In genomic region chr16:16527267-16527666, GRCm38 (mm10) we compare ENCODE assay signal across 8 mouse cellular contexts.
DNase-seq lines count a peak whose midpoint lies in the region; ATAC-seq and TF ChIP-seq lines count a peak whose summit lies in the region.

No protein-coding gene starts in this region.

- H3K9ac ChIP-seq in heart, embryonic 16.5 days (ENCODE audit: low read length), result peak overlapping the region; percentile 68
- no peak overlapping the region; the same call in 1 of the 2 replicates for H3K9ac ChIP-seq in stomach, postnatal 0 days (ENCODE audit: low read length)

- H3K27me3 ChIP-seq in heart, embryonic 16.5 days (ENCODE audit: control insufficient read depth, insufficient read depth, low read length), result no peaks in the 10 kb centered on the region
- no peaks in the 10 kb centered on the region for H3K27me3 ChIP-seq in stomach, postnatal 0 days (ENCODE audit: control insufficient read depth, insufficient read depth, low read length)

- peak overlapping the region; percentile 61 for H3K4me2 ChIP-seq in heart, embryonic 16.5 days (ENCODE audit: low read depth, low read length)
- H3K4me2 ChIP-seq in stomach, postnatal 0 days (replicated peaks; ENCODE audit: low read depth), result peak overlapping the region; percentile 46

- WGBS in heart, embryonic 16.5 days, result 28% methylated on average over 8 of the region's 8 CpGs
- whole genome bisulfite sequencing in stomach, postnatal 0 days, result 18% methylated on average over 8 of the region's 8 CpGs

- H3K4me3 ChIP-seq in heart, embryonic 16.5 days (ENCODE audit: low read length), result peak overlapping the region; percentile 50
- 0 out of 2 replicates have a peak overlapping the region, but pooled peaks have one; percentile 8 for H3K4me3 ChIP-seq in stomach, postnatal 0 days (ENCODE audit: low read depth, low read length)

- H3K27ac ChIP-seq in heart, embryonic 16.5 days (ENCODE audit: low read length), result peak overlapping the region; percentile 69
- H3K27ac ChIP-seq in stomach, postnatal 0 days (replicated peaks), result peak overlapping the region; percentile 67; the same call in 1 of the 2 replicates

- TF ChIP-seq EP300 in stomach, postnatal 0 days (optimal IDR thresholded peaks at IDR 0.05), result no peak

- H3K9me3 ChIP-seq in heart, embryonic 16.5 days (replicated peaks; ENCODE audit: control insufficient read depth, low read length), result no peaks in the 10 kb centered on the region
- no peaks in the 10 kb centered on the region for H3K9me3 ChIP-seq in stomach, postnatal 0 days (ENCODE audit: control insufficient read depth, low read length)

- H3K4me1 ChIP-seq in heart, embryonic 16.5 days (ENCODE audit: control insufficient read depth, insufficient read depth, low read length), result peaks cover 25% of the 10 kb centered on the region
- H3K4me1 ChIP-seq in stomach, postnatal 0 days (replicated peaks; ENCODE audit: control insufficient read depth, insufficient read depth), result 0 out of 2 replicates have a peak, but pooled peaks cover 3% of the 10 kb centered on the region

- peak; percentile 83; the same call in 1 of the 2 replicates for ATAC-seq in heart, embryonic 16.5 days (replicated peaks; ENCODE audit: extremely low read depth, insufficient read depth, low FRiP score)
- peak; percentile 72; the same call in 1 of the 2 replicates for ATAC-seq in stomach, postnatal 0 days (ENCODE audit: low FRiP score, low TSS enrichment)
- no peak for ATAC-seq in inflammation-experienced regulatory T-cells, adult 6 months

- DNase-seq in layer of hippocampus, adult 11-12 months (ENCODE audit: low spot score), result peak; percentile 43
- no peak for DNase-seq in layer of hippocampus, postnatal 25 days (ENCODE audit: extremely low spot score in 1 of 2, low spot score in 1 of 2)
- peak; percentile 42 for DNase-seq in fibroblast of lung, adult 2 months (ENCODE audit: low read depth)
- DNase-seq in kidney, postnatal 4 days, result peak; percentile 57 to 69
- peak; percentile 27 for DNase-seq in mesoderm, embryonic 11.5 days (ENCODE audit: low read depth, low spot score)
- peak; percentile 42 for DNase-seq in stomach, postnatal 0 days (ENCODE audit: low spot score)

- TF ChIP-seq CTCF in stomach, postnatal 0 days (IDR thresholded peaks at IDR 0.05; ENCODE audit: low read depth), result no peak

- H3K36me3 ChIP-seq in heart, embryonic 16.5 days (ENCODE audit: control insufficient read depth, insufficient read depth), result no peaks in the 10 kb centered on the region
- H3K36me3 ChIP-seq in stomach, postnatal 0 days (ENCODE audit: control insufficient read depth, insufficient read depth, low read length), result no peaks in the 10 kb centered on the region

Comparison
In these comparisons a context has a peak if more than half of its experiments do, and no peak if none do; other contexts are left out.
1. DNase-seq: peak in layer of hippocampus, adult 11-12 months (single experiment), fibroblast of lung, adult 2 months (single experiment), kidney, postnatal 4 days (2 of 2), mesoderm, embryonic 11.5 days (single experiment) and stomach, postnatal 0 days (single experiment); none in layer of hippocampus, postnatal 25 days (0 of 2).